Mouse (Mus musculus) retina, adult 2 months (tissue): Measurements from ENCODE around the gene Scp2d1.
"Not testable (repeated sequence)": the region's sequence is repeated elsewhere in the genome, so short reads cannot be mapped to it uniquely, and the experiment has no call there.

ENCODE experiments used
- DNase-seq: peaks from one replicate; pipeline ENCODE4 v3.0.0-alpha.2; 2012; ENCODE audit warnings: low read depth, low spot score

Gene Scp2d1

DNA sequence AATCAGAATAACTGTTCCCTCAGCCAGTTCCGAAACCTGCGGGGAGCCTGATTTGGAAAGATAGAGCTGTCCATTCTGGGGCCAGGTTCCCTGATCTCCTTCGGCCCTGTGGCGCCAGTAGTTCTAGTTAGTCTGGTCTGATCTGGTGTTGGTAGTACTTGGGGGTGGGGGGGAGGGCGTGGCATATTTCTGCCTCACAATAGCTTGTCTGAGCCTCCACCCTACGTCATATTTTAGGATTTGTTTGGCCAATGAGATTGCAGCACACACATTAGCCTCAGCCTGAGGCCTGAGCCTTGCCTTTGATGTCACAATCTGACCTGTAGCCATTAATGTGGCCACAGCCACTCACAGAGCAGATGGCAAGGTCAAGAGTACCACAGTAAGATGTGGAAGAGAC, at the start of gene Scp2d1:
Gene Scp2d1 (plus strand): TSS at position 301 of the 400 bp plus-strand sequence.
- DNase-seq, result not testable (repeated sequence)

DNA sequence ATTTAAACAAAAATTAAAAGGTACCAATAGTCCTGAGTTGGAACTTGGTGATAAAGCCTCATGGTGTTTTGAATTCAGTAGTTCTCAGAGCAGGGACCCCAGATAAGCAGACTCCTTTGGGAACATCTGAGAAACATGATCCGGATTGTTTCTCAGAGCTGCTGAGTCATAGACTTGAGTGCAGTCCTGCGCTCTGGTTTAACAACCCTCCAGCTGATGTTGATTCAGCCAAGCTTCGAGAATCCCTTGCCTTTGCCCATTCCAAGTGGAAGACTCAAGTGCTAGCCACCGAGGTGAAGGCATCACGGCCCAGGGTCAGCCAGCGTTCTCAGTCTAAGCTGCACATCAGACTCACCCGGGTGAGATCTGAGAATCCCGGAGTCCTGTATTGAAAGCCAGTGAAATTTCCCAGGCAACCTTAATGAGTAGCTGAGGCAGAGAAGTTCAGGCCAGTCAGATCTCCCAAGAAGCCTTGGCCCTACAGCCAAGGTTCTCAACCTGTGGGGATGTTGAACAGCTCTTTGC, 48.8 kb upstream of the Scp2d1 start:
- DNase-seq, result no peak

DNA sequence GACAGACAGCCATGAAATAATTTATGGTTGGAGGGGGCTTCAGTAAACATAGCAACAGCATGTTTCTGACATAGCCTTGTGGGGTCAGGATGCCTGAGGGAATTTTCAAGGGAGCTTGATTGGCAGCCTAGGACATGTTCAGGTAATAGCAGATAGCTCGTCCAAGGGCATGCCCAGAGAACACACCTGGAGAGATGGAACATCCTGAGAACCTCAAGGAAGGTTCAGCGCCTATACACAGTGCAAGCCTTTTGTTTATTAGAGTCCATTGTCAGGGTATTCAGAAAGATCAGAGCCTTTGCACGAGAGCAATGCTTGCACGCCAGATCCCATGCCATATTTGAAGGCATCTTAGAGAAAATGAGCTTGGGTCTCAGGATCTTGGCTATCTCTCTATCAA, 47.8 kb upstream of the Scp2d1 start:
- DNase-seq, result no peak

DNA sequence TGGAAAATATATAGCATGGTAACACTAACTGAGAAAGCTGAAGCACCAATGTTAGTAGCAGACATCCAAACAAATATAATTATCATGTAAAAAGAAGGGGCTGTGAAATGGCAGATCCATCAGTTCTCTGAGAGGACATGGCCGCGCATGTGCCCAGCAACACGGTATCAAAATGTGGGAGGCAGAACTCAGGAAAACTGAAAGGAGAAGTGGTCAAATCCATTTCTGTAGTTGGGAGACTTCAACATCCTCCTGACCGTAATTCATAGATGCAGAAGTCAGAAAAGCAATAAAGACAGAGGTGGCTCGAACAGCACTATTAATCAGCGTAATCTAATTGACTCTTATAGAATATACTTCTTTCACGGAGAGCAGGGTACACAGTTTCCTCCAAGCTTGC, 44.2 kb upstream of the Scp2d1 start:
- DNase-seq, result no peak

DNA sequence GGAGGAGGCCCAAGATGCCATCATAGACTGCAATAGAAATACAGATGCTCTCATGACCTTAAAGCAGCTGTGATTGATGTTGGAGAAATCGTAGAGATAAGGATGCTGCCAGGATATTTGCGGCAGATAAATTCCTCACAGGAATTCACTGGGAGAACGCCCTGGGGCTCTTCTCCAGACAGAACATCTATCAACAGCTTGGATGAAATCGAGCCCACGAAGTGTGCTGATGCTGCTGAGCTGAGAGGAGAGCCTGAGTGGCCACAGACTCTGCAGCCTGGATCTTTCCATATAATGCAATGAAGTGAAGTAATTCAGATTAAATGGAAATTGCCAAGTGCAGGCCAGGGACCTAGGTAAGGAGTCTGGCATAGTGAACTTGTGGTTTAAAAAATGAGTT, 42.7 kb upstream of the Scp2d1 start:
- DNase-seq, result no peak

DNA sequence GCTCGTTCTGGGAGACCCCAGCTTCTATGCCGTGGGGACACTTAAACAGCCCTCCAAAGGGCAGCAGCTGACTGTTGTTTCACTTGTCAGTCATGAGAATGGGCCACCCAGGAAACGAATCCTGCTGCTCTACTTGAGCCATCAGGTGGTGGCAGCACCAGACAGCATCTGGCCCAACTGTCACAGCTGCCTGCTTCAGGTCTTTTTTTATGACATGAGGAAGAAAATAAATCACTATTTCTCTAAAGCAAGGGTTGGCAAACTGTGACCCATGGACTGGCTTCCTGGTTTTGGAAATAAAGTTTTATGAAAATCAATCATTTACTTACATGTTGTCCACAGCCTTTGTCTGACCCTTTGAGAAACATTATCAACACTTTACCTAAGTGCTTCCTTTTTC, 41.6 kb upstream of the Scp2d1 start:
- no peak for DNase-seq

DNA sequence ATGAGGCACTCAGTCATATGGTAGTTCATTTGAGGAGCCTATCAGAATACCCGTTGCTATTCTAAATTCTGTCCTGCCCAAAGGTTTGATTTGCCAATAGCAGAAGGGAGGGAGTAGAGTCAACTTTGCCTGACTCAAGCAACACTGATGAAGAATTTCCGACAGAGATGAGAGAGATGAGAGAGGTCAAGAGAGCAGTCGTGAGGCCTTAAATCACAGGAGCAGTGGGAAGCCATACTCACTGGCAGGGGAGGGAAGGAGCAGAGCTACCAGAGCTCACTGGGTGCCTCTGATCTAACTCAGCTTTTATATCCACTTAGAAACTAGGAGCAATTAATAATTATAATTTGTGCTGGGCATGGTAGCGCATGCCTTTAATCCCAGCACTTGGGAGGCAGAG, 41.0 kb upstream of the Scp2d1 start:
- DNase-seq, result no peak

DNA sequence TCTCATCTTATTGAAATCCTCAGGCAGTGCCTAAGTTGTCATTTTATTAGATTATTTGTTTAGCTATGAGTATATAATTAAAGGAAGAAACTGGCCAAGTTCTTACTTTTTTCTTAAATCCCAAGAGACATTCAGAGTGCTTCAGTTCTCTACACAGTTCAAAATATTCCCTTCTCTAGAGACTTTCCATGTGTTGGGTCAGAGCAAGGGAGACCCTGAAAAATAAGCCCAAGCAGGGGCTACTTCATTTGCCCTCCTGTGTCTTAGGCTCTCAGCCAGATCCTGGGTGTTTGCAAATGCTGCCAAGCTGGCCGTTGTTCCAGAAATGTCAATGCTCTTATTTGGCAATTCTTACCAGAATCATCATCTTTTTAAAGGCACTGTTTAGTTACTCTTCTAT, 40.3 kb upstream of the Scp2d1 start:
- no peak for DNase-seq

DNA sequence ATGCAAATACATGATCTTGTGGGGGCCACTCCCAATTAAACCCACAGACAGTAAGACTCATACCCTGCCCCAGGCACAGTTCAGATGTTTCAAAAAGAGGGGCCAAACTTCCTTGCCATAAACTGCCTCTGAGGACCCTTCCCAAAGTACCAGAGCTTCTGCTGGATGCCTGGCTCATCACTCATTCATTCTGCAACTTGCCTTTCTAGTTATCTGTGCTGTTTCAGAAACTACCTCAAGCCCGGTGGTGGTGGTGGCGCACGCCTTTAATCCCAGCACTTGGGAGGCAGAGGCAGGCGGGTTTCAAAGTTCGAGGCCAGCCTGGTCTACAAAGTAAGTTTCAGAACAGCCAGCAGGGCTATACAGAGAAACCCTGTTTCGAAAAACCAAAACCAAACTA, 39.6 kb upstream of the Scp2d1 start:
- no peak for DNase-seq

DNA sequence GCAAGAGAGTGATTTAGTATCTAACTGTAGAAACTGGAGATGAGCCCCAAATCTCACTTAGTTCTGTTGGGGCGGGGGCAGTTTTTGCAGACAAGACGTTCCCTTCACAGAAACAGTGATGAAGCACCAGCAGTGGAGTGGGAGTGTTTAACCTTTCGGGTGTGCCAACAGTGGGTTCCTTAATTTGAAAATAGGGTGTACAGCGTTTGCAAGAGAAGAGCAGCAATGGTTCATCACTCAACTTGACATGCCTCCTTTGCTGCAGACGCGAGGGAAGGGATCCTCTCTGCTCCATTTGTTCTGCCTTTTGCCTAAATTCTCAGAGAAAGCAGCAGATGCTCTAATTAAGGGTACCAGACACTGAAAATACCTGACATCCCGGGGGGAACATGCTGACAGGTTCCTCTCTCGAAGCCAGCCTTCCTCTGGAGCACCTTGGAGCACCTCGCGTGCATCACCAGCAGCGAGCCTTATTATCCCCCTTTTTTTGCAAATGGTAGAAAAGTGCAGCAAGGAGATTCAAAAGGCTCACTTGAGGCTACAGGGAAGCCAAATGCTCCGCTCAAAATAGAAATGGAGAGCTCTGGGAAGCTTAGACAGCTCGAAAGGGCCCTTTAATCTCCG, 31.7 kb upstream of the Scp2d1 start:
- no peak for DNase-seq

DNA sequence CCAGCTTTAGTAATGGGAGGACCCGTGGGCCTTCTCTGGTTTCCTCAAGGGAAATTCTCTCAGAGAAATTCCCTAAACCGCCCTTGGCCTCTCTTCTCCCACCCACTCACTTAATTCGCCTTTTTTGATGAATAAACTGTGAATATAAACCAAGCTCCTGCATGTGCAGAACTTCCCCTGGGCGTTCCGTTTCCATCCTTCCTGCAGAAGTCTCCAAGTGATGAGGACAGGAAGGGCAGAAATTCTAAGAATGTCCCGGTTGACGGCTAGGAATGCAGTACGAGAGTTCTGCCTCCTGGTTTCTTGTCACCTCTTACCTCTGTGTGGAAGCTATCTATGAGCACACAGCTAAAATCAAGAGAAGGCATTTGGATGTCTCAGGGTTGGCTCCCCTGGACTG, 25.9 kb upstream of the Scp2d1 start:
- DNase-seq, result no peak

DNA sequence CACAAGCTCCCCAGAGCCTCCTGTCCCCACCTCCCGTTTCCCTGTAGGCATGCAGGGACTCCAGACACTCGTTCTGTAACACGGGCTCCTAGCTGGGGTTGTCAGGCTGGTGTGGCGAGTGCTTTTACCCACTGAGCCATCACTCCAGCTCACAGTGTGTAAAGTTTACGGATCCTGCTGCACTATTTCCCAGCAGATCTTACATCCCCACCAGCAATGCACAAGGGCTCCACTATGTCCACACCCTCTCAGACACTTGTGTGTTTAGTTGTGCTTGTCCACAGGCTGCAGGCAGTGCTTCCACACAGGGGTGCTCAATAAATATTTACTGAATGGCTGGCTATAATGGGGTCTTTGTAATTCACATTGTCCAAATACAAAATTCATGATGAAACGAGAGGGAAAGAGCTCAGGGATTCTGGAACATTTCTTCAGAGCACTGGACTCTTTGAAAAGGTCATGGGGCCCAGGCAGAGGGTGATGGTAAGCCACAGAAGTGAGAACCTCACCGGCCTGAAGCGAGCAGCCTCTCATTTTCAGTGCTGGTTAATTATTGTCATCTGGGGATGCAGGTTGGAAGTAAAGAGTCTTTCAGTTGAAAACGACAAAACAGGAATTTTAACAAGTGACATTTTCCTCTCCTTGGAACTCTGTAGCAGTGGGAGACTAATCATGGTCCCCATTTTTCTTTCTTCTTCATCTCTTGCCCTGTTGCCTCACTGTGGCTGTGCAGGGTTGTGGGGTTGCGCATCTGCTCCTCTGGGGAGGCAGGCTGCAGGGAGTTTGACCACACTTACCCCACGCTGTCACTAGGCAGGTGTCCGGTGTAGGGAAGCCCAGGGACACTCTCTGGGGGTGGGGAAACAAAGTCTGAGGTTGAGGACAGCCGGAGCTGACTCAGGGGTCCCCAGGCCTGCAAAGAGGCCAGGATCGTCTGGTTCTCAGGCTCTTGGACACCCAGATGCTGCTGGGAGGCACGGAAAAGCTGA, 15.4 kb upstream of the Scp2d1 start:
- no peak for DNase-seq

DNA sequence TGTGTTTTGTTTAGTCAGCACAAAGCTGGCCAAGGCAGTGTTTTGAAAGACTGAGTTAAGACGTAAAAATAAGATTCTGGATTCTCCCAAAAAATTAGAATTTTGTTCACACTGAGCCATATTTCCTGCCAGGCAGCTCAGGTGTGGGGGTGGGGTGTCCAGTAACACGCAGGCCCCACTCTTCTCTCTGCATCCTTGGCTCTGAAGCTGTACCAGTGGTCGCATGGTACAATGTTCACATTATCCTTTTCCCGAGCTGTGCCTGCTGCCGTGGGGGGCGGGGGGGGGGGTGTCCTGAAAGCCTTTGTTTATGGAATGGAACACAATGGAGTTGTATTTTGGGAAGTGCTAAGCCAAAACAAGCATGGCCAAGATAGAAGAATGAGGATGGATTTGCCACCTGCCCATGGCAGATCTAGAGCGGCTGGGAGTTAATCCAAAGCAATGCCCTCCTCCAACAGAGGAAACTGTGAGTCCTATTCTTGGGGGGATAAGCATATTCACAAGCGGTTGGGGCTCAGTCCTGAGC, 5.1 kb downstream of the Scp2d1 start:
- no peak for DNase-seq

DNA sequence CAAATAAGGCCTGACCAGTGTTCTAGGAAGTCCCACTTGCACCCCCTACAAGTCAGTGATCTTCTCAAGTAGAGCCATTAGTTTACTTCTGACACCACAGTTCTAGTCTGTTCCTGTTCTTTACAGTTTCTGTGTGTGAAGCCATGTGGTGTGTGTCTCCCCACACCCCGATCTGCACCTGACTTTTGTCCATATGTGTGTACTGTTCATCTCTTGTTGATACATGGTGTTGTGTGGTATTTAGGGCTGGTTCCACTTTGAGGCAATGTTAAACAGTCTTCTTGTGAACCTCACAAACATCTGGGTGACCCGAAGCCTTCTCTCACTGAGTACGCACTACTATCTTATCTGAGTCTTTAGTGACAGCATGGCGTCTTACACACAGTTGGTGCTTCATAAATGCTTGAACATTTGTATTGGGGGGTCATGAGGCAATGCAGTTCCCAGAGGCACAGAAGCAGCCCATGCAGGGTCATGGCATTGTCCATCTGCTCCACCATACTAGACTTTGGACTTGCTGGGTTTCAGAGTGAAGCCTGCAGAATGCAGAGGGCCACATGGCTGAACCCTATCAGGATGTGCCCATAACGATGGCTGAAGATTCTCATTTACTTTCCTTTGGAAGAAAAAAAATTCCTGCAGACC, 13.3 kb downstream of the Scp2d1 start:
- DNase-seq, result no peak

DNA sequence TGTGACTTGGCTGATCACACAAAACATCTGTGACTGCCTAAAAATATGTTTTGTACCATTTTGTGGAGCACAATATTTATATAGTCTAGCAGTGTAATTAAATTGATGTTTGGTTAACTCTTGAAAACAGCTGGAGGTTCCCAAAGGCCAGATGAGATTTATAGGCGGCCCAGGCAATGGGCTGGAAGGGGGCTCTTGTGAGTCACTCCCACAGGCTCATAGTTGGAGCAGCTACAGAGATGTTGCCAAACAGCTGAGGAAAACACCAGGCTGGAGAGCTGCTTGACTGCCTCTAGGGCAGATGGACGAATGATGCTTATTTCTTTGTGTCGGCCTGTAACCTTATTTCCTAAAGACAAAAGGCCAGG, 13.8 kb downstream of the Scp2d1 start:
- no peak for DNase-seq

DNA sequence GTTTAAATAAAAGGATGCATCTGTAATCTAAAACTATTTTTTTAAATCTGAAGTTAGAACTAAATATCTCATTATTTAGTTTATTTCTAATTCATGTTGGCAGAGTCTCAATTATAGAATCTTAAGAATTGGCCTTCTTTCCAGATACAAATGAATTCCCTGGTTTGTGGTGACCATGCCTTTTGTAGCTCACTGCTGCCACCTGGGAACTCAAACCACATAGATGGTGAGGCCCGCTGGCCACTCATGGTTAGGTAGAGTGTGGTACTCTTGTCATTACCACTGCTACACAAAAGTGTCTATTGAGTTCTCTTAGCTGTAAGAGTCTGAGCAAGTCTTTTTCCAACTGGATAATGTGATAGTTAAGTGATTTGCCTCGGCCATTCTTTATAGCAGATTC, 45.4 kb downstream of the Scp2d1 start:
- DNase-seq, result no peak
